Mouse (Mus musculus): ENCODE data around the gene Irf2bpl.

The Irf2bpl gene

GRCm38 (mm10) chr12:86859924-86860790 is 24.4 kb downstream of the Irf2bpl start:
- no peak for DNase-seq (ENCODE audit: low spot score in 2 of 2)

GRCm38 (mm10) chr12:86858983-86859872 is 25.4 kb downstream of the Irf2bpl start:
- DNase-seq (ENCODE audit: low spot score in 2 of 2), result no peak

GRCm38 (mm10) chr12:86858498-86858897 is 26.1 kb downstream of the Irf2bpl start:
- no peak for DNase-seq (ENCODE audit: low spot score in 2 of 2)

- DNase-seq (ENCODE audit: low spot score in 2 of 2), result no peak
Measured at GRCm38 (mm10) chr12:86857290-86857689, 27.3 kb downstream of the Irf2bpl start.

- no peak for DNase-seq (ENCODE audit: low spot score in 2 of 2)
Measured at GRCm38 (mm10) chr12:86855670-86856069, 28.9 kb downstream of the Irf2bpl start.

- DNase-seq (ENCODE audit: low spot score in 2 of 2), result no peak
Measured at GRCm38 (mm10) chr12:86853516-86853915, 31.1 kb downstream of the Irf2bpl start.

GRCm38 (mm10) chr12:86851313-86851712 is 33.3 kb downstream of the Irf2bpl start:
- no peak for DNase-seq (ENCODE audit: low spot score in 2 of 2)

GRCm38 (mm10) chr12:86850746-86851145 is 33.9 kb downstream of the Irf2bpl start:
- no peak for DNase-seq (ENCODE audit: low spot score in 2 of 2)

- DNase-seq (ENCODE audit: low spot score in 2 of 2), result no peak
Measured at GRCm38 (mm10) chr12:86849945-86850626, 34.5 kb downstream of the Irf2bpl start.

GRCm38 (mm10) chr12:86842866-86843459 is 41.6 kb downstream of the Irf2bpl start:
- DNase-seq (ENCODE audit: low spot score in 2 of 2), result no peak

GRCm38 (mm10) chr12:86840526-86840925 is 44.1 kb downstream of the Irf2bpl start:
- no peak for DNase-seq (ENCODE audit: low spot score in 2 of 2)

GRCm38 (mm10) chr12:86838181-86838580 is 46.4 kb downstream of the Irf2bpl start:
- DNase-seq (ENCODE audit: low spot score in 2 of 2), result no peak

GRCm38 (mm10) chr12:86836431-86837047 is 48.1 kb downstream of the Irf2bpl start:
- peak; percentile 54 to 71 for DNase-seq (ENCODE audit: low spot score in 2 of 2)

- no peak for DNase-seq (ENCODE audit: low spot score in 2 of 2)
Measured at GRCm38 (mm10) chr12:86835899-86836298, 48.7 kb downstream of the Irf2bpl start.

- DNase-seq (ENCODE audit: low spot score in 2 of 2), result no peak
Measured at GRCm38 (mm10) chr12:86834416-86834772, 50.2 kb downstream of the Irf2bpl start.

GRCm38 (mm10) chr12:86833711-86834415 is 50.7 kb downstream of the Irf2bpl start:
- peak; percentile 43 to 59 for DNase-seq (ENCODE audit: low spot score in 2 of 2)

- DNase-seq (ENCODE audit: low spot score in 2 of 2), result no peak
Measured at GRCm38 (mm10) chr12:86832551-86833182, 51.9 kb downstream of the Irf2bpl start.

- DNase-seq (ENCODE audit: low spot score in 2 of 2), result no peak
Measured at GRCm38 (mm10) chr12:86831591-86832550, 52.7 kb downstream of the Irf2bpl start.
